Mouse (Mus musculus) erythroblast, embryonic 14.5 days (primary cell): ENCODE results near the gene Zbtb25. TPM values are rescaled to one million over a fixed set of nuclear protein-coding genes. Genes with fewer than 3 reads are reported as not detected.

Experiments used
- H3K27me3 ChIP-seq: 2 replicates; pipeline ENCODE4 v1.6.1; 2012; ENCODE audit warnings: inconsistent platforms; ENCODE audit not compliant: control insufficient read depth
- H3K36me3 ChIP-seq: 2 replicates; pipeline ENCODE4 v1.6.1; 2012; ENCODE audit warnings: mild to moderate bottlenecking, inconsistent platforms; ENCODE audit not compliant: control insufficient read depth
- H3K4me1 ChIP-seq: 2 replicates; pipeline ENCODE4 v1.6.1; 2012; ENCODE audit warnings: inconsistent platforms; ENCODE audit not compliant: control insufficient read depth
- H3K4me3 ChIP-seq: replicated peaks from 2 replicates; pipeline ENCODE3; 2012; ENCODE audit warnings: moderate library complexity, mild to moderate bottlenecking, inconsistent platforms
- H3K9me3 ChIP-seq: 2 replicates; pipeline ENCODE4 v1.6.1; 2012; ENCODE audit warnings: low read length, inconsistent platforms, mixed read lengths; ENCODE audit not compliant: control insufficient read depth
- GATA1 ChIP-seq: IDR thresholded peaks from 2 replicates; pipeline ENCODE4 v1.6.1; 2012; ENCODE audit warnings: low read length, inconsistent platforms, mixed read lengths
- TAL1 ChIP-seq: IDR thresholded peaks from 3 replicates; pipeline ENCODE4 v1.6.1; 2012; ENCODE audit warnings: low read length, inconsistent platforms, mixed read lengths
- polyA plus RNA-seq: library from polyadenylated mRNA; stranded (reverse); fragments of >175 nt; gene quantifications from 2 replicates; pipeline ENCODE4 v1.2.3, GENCODE M21; 2012

Zbtb25 gene
- polyA plus RNA-seq, 1 experiment: 0.59 TPM

DNA sequence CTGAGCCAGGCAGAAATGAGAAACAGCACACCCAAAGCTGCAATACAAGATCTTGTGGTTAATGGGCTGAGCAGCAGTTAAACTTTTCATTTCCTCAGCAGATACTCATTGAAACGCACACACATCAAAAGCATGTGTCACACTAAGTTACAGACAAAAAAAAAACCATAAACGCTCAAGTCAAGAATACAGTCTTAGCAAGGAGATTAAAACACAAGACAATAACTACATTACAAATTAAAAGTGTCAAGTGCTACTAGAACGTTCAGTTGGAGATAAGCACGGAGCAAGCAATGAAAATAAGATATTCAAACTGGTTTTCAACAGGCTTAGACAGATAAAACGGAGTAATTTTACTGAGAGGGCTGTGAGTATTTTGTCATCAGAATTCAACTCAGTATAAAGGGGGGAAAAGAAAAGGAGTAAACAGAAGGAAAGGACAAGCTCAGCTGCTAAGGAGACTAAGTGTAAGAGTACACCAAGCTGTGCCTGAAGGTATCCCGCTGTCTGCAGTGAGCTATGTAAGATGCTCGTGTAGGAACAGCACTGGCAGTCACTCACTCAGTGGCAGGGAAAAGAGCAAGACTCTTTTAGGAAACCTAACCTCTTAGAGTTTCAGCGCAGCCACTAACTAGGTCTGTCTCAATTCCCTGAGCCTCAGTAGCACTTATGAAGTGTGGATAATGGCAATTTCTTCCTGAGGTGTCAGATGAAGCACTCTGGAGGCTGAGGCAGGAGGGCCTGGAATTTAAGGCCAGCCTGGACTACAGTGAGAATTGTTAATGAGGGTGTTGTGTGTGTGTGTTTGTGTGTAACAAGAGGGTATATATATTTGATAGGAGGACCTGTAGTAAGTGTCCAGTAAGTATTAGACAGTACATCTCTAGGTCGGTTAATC is 7.7 kb downstream of the Zbtb25 start:
- Histone ChIP-seq H3K4me3 (peak overlapping the region; percentile 42), H3K27me3 (no peaks in the 10 kb centered on the region), H3K36me3 (peaks cover 28% of the 10 kb centered on the region), H3K9me3 (no peaks in the 10 kb centered on the region), H3K4me1 (peaks cover 61% of the 10 kb centered on the region)
- TF ChIP-seq GATA1 (no peak), TAL1 (no peak)

DNA sequence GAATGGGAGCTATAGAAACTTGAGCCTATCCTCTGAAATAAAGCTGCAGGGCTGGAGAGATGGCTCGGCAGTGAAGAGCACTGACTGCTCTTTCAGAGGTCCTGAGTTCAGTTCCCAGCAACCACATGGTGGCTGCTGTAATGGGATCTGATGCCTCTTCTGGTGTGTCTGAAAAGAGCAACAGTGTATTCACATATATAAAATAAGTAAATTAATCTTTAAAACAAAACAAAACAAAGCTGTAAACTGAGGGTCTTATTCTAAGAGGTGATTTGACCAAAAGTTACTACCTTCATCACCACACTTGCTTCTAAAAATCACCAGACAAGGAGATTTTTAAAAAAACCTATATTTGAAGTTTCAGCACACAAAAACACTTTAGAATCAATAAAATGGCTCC is 8.5 kb downstream of the Zbtb25 start:
- Histone ChIP-seq H3K9me3 (no peaks in the 10 kb centered on the region), H3K27me3 (no peaks in the 10 kb centered on the region), H3K4me1 (peaks cover 55% of the 10 kb centered on the region), H3K4me3 (no peak overlapping the region), H3K36me3 (peaks cover 28% of the 10 kb centered on the region)
- TF ChIP-seq GATA1 (no peak), TAL1 (no peak)

DNA sequence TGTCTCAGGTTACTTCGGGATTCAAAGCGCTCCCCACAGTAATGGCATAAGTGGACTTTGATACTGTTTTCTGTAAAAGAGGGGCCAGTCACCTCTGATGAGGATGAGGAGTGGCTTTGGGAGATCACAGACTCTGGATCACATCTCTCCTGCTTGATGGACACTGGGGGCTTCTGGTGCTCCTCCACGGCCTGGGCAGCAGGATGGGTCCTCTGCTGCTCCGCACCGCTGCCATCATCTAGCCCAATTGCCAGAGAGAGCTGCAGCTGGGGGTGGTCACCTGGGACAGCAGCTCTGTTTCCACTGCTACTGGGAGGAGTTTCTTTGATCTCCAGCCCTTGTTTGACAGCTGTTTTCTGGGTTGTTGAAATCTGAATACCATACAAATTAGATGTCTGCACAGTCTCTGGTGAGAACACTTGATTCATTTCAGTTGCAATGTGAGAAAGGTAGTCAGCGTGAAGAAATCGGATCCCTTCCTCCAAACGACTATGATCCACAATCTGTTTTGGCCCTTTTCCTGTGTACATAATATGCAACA is 19.7 kb downstream of the Zbtb25 start:
- H3K36me3 ChIP-seq: peaks cover 52% of the 10 kb centered on the region

DNA sequence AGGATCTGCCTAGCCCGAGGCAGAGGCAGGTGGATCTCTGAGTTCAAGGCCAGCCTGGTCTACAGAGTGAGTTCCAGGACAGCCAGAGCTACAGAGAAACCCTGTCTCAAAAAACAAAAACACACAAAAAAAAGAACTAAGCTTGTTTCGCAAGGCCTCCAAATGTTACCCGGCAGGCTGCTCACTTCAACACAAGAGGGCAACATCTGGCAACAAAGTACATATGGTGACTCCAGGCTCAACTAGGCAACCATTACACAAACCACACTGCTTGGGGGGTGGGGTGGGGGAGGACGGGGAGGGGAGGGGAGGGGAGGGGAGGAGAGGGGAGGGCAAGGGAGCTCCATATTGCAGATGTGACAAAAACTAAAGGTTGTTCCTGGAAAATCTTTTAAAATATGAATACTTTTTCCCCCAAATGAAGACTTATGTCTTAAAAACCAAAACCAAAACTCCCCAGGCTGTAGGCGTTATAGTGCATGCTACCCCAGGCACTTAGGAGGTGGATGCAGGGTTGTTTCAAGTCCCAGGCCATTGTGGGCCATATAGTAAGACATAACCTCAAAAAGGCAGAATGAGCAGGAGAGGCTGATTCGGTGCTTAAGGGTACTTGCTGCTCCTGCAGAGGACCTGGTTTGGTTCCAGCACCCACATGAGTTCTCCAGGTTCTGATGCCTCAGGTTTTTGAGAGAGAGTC is 23.5 kb downstream of the Zbtb25 start:
- TF ChIP-seq GATA1: no peak
- no peak for TF ChIP-seq TAL1
- Histone ChIP-seq H3K27me3 (no peaks in the 10 kb centered on the region), H3K4me1 (no peaks in the 10 kb centered on the region), H3K9me3 (no peaks in the 10 kb centered on the region), H3K4me3 (no peak overlapping the region), H3K36me3 (peaks cover 32% of the 10 kb centered on the region)

More for the DNA sequence above, 19.7 kb downstream of the Zbtb25 start:
- Histone ChIP-seq H3K4me1 (0 out of 2 replicates have a peak, but pooled peaks cover 1% of the 10 kb centered on the region), H3K27me3 (no peaks in the 10 kb centered on the region), H3K9me3 (no peaks in the 10 kb centered on the region), H3K4me3 (no peak overlapping the region)
- TF ChIP-seq GATA1 (no peak), TAL1 (no peak)

DNA sequence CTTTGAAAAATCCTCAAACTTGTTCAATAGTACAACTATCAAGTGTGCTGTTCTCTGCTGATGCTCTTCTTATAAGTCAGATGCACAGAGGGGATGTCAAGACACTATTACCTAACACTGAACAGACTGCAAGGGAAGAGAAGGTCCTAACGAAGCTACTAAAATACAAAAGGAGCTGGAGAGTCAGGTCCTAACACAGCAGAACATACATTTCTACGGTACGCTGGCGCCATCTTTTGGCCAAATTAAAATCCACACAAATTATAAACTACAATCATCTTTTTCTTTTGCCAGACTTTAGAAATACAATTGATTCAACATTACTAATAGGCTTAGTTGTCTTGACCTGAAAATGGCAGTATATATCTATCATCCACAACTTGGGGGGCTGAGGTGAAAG is 28.3 kb downstream of the Zbtb25 start:
- H3K4me3 ChIP-seq: no peak overlapping the region
- no peaks in the 10 kb centered on the region for H3K9me3 ChIP-seq
- H3K27me3 ChIP-seq: no peaks in the 10 kb centered on the region
- H3K4me1 ChIP-seq: peaks cover 2% of the 10 kb centered on the region; the same call in 1 of the 2 replicates
- TF ChIP-seq TAL1 (no peak), GATA1 (no peak)
- H3K36me3 ChIP-seq: peaks cover 4% of the 10 kb centered on the region

DNA sequence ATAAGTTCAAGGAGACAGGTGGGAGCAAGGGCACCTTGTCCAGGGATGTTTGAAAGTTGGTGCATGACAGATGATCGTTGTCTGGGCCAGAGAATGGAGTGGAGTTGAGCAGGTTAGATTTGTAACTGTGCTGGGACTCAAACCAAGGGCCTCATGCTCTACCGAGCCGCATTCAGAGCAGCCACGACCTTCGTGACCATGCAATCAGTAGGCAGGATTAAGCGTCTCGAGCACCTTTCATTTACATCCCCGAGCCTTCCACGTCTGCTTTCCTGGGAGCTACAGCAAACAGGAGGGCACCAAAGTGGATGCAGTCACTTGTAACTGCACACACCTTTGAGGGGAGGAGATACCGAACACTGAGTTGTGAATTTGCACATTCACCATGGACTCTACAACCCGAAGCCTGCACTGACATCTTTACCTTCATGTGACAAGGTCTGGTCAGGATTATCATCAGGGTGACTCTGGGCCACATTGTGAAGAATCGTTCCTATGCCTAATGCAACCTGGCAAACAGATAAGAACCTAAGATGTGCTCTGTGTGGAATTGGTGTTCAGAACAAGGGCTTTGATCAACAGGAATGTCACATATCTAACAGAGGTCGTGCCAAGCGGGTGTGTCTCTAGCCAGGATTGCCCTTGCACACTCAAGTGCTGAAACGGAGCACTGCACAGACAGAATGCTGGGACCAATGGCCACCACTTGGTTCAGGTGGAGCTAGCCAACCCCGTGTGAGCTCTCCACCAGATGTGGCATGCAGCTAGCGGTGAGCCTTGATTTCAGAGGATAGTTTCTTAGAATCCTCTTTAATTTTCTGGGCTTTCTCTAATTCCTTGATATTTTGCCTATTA is 33.1 kb downstream of the Zbtb25 start:
- H3K9me3 ChIP-seq: no peaks in the 10 kb centered on the region
- H3K36me3 ChIP-seq: no peaks in the 10 kb centered on the region
- H3K27me3 ChIP-seq: no peaks in the 10 kb centered on the region
- TF ChIP-seq GATA1: no peak
- no peak for TF ChIP-seq TAL1
- H3K4me3 ChIP-seq: no peak overlapping the region
- H3K4me1 ChIP-seq: peaks cover 2% of the 10 kb centered on the region; the same call in 1 of the 2 replicates

DNA sequence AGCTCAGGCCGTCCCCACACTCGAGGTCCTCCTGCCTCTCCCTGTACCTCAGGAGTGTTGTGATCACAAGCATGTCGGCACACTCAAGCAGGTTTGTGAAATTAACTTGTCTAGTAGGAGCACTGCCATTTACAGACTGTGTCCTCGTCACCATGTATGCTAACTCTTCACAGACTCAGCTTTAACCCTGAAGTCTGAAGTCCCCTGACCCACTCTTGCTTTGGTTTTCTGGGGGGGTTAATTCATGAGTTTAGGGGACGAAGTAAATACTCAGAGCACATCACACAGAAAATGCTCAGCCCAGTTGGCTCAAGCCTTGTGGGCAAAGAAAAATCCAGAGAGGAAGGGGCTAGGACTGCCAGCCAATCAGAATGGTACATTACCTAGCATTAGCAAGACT is 33.8 kb downstream of the Zbtb25 start:
- Histone ChIP-seq H3K9me3 (no peaks in the 10 kb centered on the region), H3K27me3 (no peaks in the 10 kb centered on the region), H3K4me3 (no peak overlapping the region), H3K36me3 (no peaks in the 10 kb centered on the region), H3K4me1 (peaks cover 2% of the 10 kb centered on the region; the same call in 1 of the 2 replicates)
- TF ChIP-seq GATA1: no peak
- no peak for TF ChIP-seq TAL1

DNA sequence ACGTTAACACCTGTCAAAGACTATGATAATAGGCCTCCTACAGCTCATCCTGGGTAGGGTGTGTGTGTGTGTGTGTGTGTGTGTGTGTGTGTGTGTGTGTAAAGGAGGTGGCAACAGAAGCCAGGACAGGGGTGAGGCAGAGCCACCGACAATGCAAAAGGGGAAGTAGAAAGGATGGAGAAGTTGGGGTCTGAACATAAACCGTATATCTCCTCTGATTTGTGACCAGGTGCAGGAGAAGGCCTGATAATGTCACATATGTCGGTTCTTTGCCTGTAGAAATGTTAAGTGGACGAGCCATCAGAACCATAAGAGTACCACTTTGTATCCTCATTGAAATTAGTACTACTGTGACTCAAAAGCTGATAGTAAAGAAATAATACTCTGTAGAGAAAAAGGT is 35.7 kb downstream of the Zbtb25 start:
- peaks cover 2% of the 10 kb centered on the region; the same call in 1 of the 2 replicates for H3K4me1 ChIP-seq
- no peak for TF ChIP-seq TAL1
- TF ChIP-seq GATA1: no peak
- no peaks in the 10 kb centered on the region for H3K9me3 ChIP-seq
- H3K27me3 ChIP-seq: no peaks in the 10 kb centered on the region
- H3K36me3 ChIP-seq: peaks cover 4% of the 10 kb centered on the region
- no peak overlapping the region for H3K4me3 ChIP-seq
